Mouse (Mus musculus) midbrain, postnatal 0 days (tissue): ENCODE data around the gene Bzw2. TPM values are rescaled to one million over a fixed set of nuclear protein-coding genes. Genes with fewer than 3 reads are reported as not detected.
"Not testable (repeated sequence)": the region's sequence is repeated elsewhere in the genome, so short reads cannot be mapped to it uniquely, and the experiment has no call there.

ENCODE experiments used
- ATAC-seq: fragments of 200-750 bp; cut with Nextera tagmentation; 2 replicates; pipeline ENCODE4 v1.8.0; 2017; ENCODE audit warnings: moderate number of reproducible peaks, mild to moderate bottlenecking, moderate TSS enrichment, moderate library complexity; ENCODE audit not compliant: low FRiP score
- DNase-seq: peaks from one replicate; pipeline ENCODE4 v3.0.0-alpha.2; 2015; ENCODE audit warnings: low spot score
- H3K27ac ChIP-seq: fragments of 300-500 bp; sonication (generic); 2 replicates; pipeline ENCODE4 v1.5.1; 2014; ENCODE audit warnings: low read depth, mild to moderate bottlenecking, low read length, mixed read lengths
- H3K27me3 ChIP-seq: fragments of 300-500 bp; sonication (generic); 2 replicates; pipeline ENCODE4 v1.6.1; 2014; ENCODE audit warnings: low read length, control low read depth, mixed read lengths; ENCODE audit not compliant: insufficient read depth
- H3K36me3 ChIP-seq: fragments of 300-500 bp; sonication (generic); 2 replicates; pipeline ENCODE4 v1.6.1; 2014; ENCODE audit warnings: low read length, control low read depth, mixed read lengths; ENCODE audit not compliant: insufficient read depth
- H3K4me1 ChIP-seq: fragments of 300-500 bp; sonication (generic); 2 replicates; pipeline ENCODE4 v1.6.1; 2014; ENCODE audit warnings: mild to moderate bottlenecking, control low read depth, antibody characterized with exemption, low read length, mixed read lengths; ENCODE audit not compliant: insufficient read depth
- H3K4me2 ChIP-seq: fragments of 300-500 bp; sonication (generic); 2 replicates; pipeline ENCODE4 v1.6.1; 2014; ENCODE audit warnings: low read depth, mild to moderate bottlenecking, low read length, mixed read lengths; ENCODE audit not compliant: poor library complexity, severe bottlenecking
- H3K4me3 ChIP-seq: fragments of 300-500 bp; sonication (generic); 2 replicates; pipeline ENCODE4 v1.5.1; 2014; ENCODE audit warnings: low read depth, mild to moderate bottlenecking, low read length, moderate library complexity
- H3K9ac ChIP-seq: fragments of 300-500 bp; sonication (generic); replicated peaks from 2 replicates; pipeline ENCODE4 v1.6.1; 2014; ENCODE audit warnings: mild to moderate bottlenecking, low read length, moderate library complexity, mixed read lengths; ENCODE audit not compliant: poor library complexity, severe bottlenecking
- H3K9me3 ChIP-seq: fragments of 300-500 bp; sonication (generic); 2 replicates; pipeline ENCODE4 v1.6.1; 2016; ENCODE audit warnings: low read length, control low read depth
- CTCF ChIP-seq: IDR thresholded peaks from 2 replicates; pipeline ENCODE4 v1.5.1; 2016; ENCODE audit warnings: antibody characterized with exemption, mild to moderate bottlenecking
- WGBS: fragments of 180-500 bp; shearing (Covaris S2); extraction: QIAGEN DNeasy Blood & Tissue Kit; methylation state at CpG from one replicate; pipeline ENCODE4 v1.1.7; 2014; 5-methylcytosine and 5-hydroxymethylcytosine counted together
- polyA plus RNA-seq: library from polyadenylated mRNA; unstranded; fragments of >200 nt; fragmentation: Nextera tagmentation; extraction: Ambion mirVana; gene quantifications from 2 replicates; pipeline ENCODE4 v1.2.1, GENCODE M21; 2015
- total RNA-seq: library from RNA; depleted of rRNA; stranded (reverse); fragments of >200 nt; gene quantifications from 2 replicates; pipeline ENCODE4 v1.2.3, GENCODE M21; 2014; rRNA removed

The Bzw2 gene
- total RNA-seq (213 and 269 TPM in 2 replicates), polyA plus RNA-seq (276 and 301 TPM in 2 replicates)

GRCm38 (mm10) chr12:36157638-36158308 lies at the start of gene Bzw2:
Gene Bzw2, minus strand, starts transcription at chr12:36158080.
- WGBS: 2% methylated on average over 26 of the region's 26 CpGs
- peak; percentile 21 for ATAC-seq
- no peak for TF ChIP-seq CTCF

GRCm38 (mm10) chr12:36207072-36207799 lies 49.4 kb upstream of the Bzw2 start:
- 42% methylated on average over 9 of the region's 9 CpGs for WGBS

More at GRCm38 (mm10) chr12:36157638-36158308, at the start of gene Bzw2:
- DNase-seq: peak; percentile 79
- Histone ChIP-seq H3K9ac (peak within 1 kb of the TSS; percentile 91), H3K4me3 (peak within 1 kb of the TSS; percentile 95), H3K27me3 (no peaks in the 10 kb centered on the region), H3K4me1 (peaks cover 12% of the 10 kb centered on the region), H3K36me3 (no peaks in the 10 kb centered on the region), H3K27ac (peak within 1 kb of the TSS; percentile 86), H3K9me3 (no peaks in the 10 kb centered on the region), H3K4me2 (peak within 1 kb of the TSS; percentile 73)

DNA sequence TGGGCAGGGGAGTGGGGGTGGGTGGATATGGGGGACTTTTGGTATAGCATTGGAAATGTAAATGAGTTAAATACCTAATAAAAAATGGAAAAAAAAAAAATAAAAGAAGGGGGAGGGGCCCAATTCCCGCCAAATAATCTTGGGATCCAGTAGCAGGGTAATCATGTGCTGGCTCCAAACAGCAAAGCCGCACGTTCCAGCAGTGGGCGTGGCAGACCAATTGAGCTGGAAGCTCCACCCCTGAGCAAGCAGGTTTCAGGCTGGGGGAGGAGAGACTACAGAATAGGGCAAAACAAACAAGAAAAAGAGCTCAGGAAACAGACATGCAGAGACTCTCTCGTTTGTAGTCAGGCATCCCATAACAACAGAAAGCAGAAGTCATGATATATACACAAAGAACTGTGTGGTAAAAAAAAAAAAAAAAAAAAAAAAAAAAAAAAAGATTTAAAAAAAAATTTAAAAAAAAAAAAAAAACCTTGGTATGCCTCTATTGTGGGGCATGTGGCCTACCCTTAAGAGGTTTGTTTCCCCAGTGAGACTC lies 47.8 kb upstream of the Bzw2 start:
- not testable (repeated sequence) for H3K27ac ChIP-seq, H3K4me2 ChIP-seq, H3K4me3 ChIP-seq, H3K36me3 ChIP-seq, H3K27me3 ChIP-seq, H3K4me1 ChIP-seq, H3K9me3 ChIP-seq, ATAC-seq, H3K9ac ChIP-seq, DNase-seq
- 51% methylated on average over 5 of the region's 5 CpGs for WGBS

More at GRCm38 (mm10) chr12:36207072-36207799, 49.4 kb upstream of the Bzw2 start:
- H3K9ac ChIP-seq: peak overlapping the region; percentile 19; the same call in 1 of the 2 replicates
- H3K4me3 ChIP-seq: peak overlapping the region; percentile 24; the same call in 1 of the 2 replicates
- peak overlapping the region; percentile 4; the same call in 1 of the 2 replicates for H3K27ac ChIP-seq
- H3K4me2 ChIP-seq: peak overlapping the region; percentile 37
- ATAC-seq: peak; percentile 92
- no peaks in the 10 kb centered on the region for H3K27me3 ChIP-seq
- DNase-seq: peak; percentile 92
- no peaks in the 10 kb centered on the region for H3K9me3 ChIP-seq
- no peaks in the 10 kb centered on the region for H3K36me3 ChIP-seq
- H3K4me1 ChIP-seq: no peaks in the 10 kb centered on the region
- TF ChIP-seq CTCF: no peak

GRCm38 (mm10) chr12:36194976-36195375 lies 37.1 kb upstream of the Bzw2 start:
- H3K36me3 ChIP-seq: peaks cover 67% of the 10 kb centered on the region
- DNase-seq (no peak), ATAC-seq (no peak)
- no peak overlapping the region for H3K4me3 ChIP-seq
- no peaks in the 10 kb centered on the region for H3K9me3 ChIP-seq
- no peak overlapping the region for H3K27ac ChIP-seq
- H3K9ac ChIP-seq: no peak overlapping the region
- H3K4me2 ChIP-seq: no peak overlapping the region
- TF ChIP-seq CTCF: no peak
- H3K4me1 ChIP-seq: no peaks in the 10 kb centered on the region
- no peaks in the 10 kb centered on the region for H3K27me3 ChIP-seq
- 93% methylated on average over 7 of the region's 7 CpGs for WGBS

DNA sequence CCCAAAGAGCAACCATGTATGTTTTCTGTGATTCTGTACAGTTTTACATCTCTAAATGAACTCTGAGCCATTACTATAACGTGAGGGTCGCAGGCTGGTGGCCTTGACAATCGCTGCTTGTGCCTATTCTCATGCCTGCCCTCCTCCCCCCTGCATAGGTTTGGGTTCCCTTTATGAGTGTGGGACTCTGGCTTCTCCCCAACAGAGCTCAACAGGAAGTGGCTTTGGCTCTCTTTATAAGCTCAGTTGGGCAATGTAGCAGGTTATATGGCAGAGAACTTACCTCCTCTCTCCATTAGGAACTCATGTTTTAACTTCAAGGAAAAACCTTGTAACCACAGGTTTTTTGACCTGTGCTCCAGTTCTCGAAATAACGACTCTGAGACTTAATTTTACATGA lies 32.5 kb upstream of the Bzw2 start:
- H3K4me2 ChIP-seq: no peak overlapping the region
- H3K9me3 ChIP-seq: no peaks in the 10 kb centered on the region
- no peak for TF ChIP-seq CTCF
- ATAC-seq: no peak
- peaks cover 61% of the 10 kb centered on the region for H3K36me3 ChIP-seq
- H3K4me3 ChIP-seq: no peak overlapping the region
- H3K4me1 ChIP-seq: no peaks in the 10 kb centered on the region
- 93% methylated on average over 5 of the region's 5 CpGs for WGBS
- H3K9ac ChIP-seq: no peak overlapping the region
- DNase-seq: no peak
- no peak overlapping the region for H3K27ac ChIP-seq
- no peaks in the 10 kb centered on the region for H3K27me3 ChIP-seq

GRCm38 (mm10) chr12:36189610-36190009 lies 31.7 kb upstream of the Bzw2 start:
- no peak overlapping the region for H3K4me3 ChIP-seq
- no peaks in the 10 kb centered on the region for H3K27me3 ChIP-seq
- H3K36me3 ChIP-seq: peaks cover 55% of the 10 kb centered on the region
- no peak overlapping the region for H3K9ac ChIP-seq
- H3K4me1 ChIP-seq: no peaks in the 10 kb centered on the region
- no peak overlapping the region for H3K27ac ChIP-seq
- ATAC-seq (no peak), DNase-seq (no peak)
- no peak for TF ChIP-seq CTCF
- H3K9me3 ChIP-seq: no peaks in the 10 kb centered on the region
- H3K4me2 ChIP-seq: no peak overlapping the region
- WGBS: 94% methylated on average over 3 of the region's 3 CpGs
